Mouse (Mus musculus): ENCODE results near the gene Izumo2.

The Izumo2 gene

GRCm38 (mm10) chr7:44708574-44708973 lies at the start of gene Izumo2:
Gene Izumo2, plus strand, starts transcription at chr7:44708742.
- DNase-seq (ENCODE audit: low read depth, low spot score), result no peak

GRCm38 (mm10) chr7:44661219-44661618 lies 47.3 kb upstream of the Izumo2 start:
- no peak for DNase-seq (ENCODE audit: low read depth, low spot score)

GRCm38 (mm10) chr7:44662168-44662567 lies 46.4 kb upstream of the Izumo2 start:
- DNase-seq (ENCODE audit: low read depth, low spot score), result no peak

GRCm38 (mm10) chr7:44662569-44662968 lies 46.0 kb upstream of the Izumo2 start:
- DNase-seq (ENCODE audit: low read depth, low spot score), result no peak

- DNase-seq (ENCODE audit: low read depth, low spot score), result no peak
These were observed 45.0 kb upstream of the Izumo2 start for GRCm38 (mm10) chr7:44663546-44663945.

GRCm38 (mm10) chr7:44664731-44665130 lies 43.8 kb upstream of the Izumo2 start:
- DNase-seq (ENCODE audit: low read depth, low spot score), result no peak

GRCm38 (mm10) chr7:44666462-44666861 lies 42.1 kb upstream of the Izumo2 start:
- no peak for DNase-seq (ENCODE audit: low read depth, low spot score)

- DNase-seq (ENCODE audit: low read depth, low spot score), result no peak
These were observed 40.4 kb upstream of the Izumo2 start for GRCm38 (mm10) chr7:44667996-44668738.

- DNase-seq (ENCODE audit: low read depth, low spot score), result no peak
These were observed 39.4 kb upstream of the Izumo2 start for GRCm38 (mm10) chr7:44669103-44669502.

- no peak for DNase-seq (ENCODE audit: low read depth, low spot score)
These were observed 37.7 kb upstream of the Izumo2 start, which contains the start of gene Myh14 for GRCm38 (mm10) chr7:44670803-44671202. Gene Myh14, minus strand, starts transcription at chr7:44670843.

GRCm38 (mm10) chr7:44672193-44672592 lies 36.3 kb upstream of the Izumo2 start:
- no peak for DNase-seq (ENCODE audit: low read depth, low spot score)

- no peak for DNase-seq (ENCODE audit: low read depth, low spot score)
These were observed 34.0 kb upstream of the Izumo2 start for GRCm38 (mm10) chr7:44674511-44674910.

GRCm38 (mm10) chr7:44675171-44675570 lies 33.4 kb upstream of the Izumo2 start:
- no peak for DNase-seq (ENCODE audit: low read depth, low spot score)

GRCm38 (mm10) chr7:44676126-44676525 lies 32.4 kb upstream of the Izumo2 start:
- no peak for DNase-seq (ENCODE audit: low read depth, low spot score)

- no peak for DNase-seq (ENCODE audit: low read depth, low spot score)
These were observed 31.9 kb upstream of the Izumo2 start for GRCm38 (mm10) chr7:44676611-44677010.

GRCm38 (mm10) chr7:44683656-44684055 lies 24.9 kb upstream of the Izumo2 start:
- DNase-seq (ENCODE audit: low read depth, low spot score), result no peak

GRCm38 (mm10) chr7:44685531-44686402 lies 22.8 kb upstream of the Izumo2 start:
- DNase-seq (ENCODE audit: low read depth, low spot score), result no peak

GRCm38 (mm10) chr7:44688890-44689289 lies 19.7 kb upstream of the Izumo2 start:
- DNase-seq (ENCODE audit: low read depth, low spot score), result no peak

GRCm38 (mm10) chr7:44689331-44689730 lies 19.2 kb upstream of the Izumo2 start:
- no peak for DNase-seq (ENCODE audit: low read depth, low spot score)

GRCm38 (mm10) chr7:44693427-44694175 lies 14.9 kb upstream of the Izumo2 start:
- DNase-seq (ENCODE audit: low read depth, low spot score), result no peak

GRCm38 (mm10) chr7:44695223-44695622 lies 13.3 kb upstream of the Izumo2 start:
- no peak for DNase-seq (ENCODE audit: low read depth, low spot score)

GRCm38 (mm10) chr7:44697191-44697710 lies 11.3 kb upstream of the Izumo2 start:
- DNase-seq (ENCODE audit: low read depth, low spot score), result no peak
